Mouse (Mus musculus): Measurements from ENCODE around the gene St6galnac3.
"Not testable (repeated sequence)": the region's sequence is repeated elsewhere in the genome, so short reads cannot be mapped to it uniquely, and the experiment has no call there.

The St6galnac3 gene

DNA sequence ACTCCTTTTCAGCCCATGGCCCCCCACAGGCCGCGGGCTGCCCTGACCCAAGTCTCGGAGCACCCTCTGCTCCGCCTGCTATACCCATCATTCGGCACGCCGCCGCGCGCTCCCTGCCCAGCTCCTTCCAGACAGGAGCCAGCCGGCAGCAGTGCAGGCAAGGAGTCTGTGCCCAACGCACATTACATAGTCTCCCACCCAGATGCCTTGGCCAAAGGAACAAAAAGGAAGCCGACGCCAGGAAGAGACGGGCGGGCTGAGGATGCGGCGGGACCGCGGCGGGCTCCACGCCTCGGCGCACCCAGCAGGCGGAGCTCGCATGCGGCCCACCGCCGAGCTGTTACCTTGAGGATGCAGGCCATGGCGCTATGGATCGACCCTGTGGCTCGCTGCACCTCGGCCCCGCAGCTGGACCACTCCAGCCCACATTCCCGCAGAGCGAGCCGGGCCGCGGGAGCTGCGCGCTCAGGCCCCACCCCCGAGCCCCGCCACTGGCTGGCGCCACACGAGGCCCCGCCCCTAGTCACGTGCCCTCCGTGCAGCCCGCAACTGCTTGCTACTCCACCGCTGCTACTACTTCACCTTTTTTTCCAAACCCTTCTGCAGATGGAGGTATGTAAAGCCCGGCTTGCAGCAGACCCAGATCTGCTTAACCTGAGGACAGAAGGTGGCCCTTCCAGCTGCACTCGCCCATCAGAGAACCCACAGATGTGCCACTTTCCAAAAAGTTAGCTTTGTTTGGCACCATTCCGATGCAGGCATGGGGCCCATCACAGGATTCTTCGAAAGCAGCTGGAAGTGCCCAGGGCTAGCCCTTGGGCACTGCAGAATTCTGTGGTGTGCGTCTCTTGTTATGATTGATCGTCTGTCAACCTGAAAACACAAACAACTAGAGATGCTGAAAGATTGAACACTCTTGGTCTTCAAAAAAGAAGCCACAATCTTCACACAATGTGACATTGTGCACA is at the start of gene St6galnac3:
Gene St6galnac3, minus strand, starts transcription at position 474 of the 968 bp plus-strand sequence.
- peak; percentile 85 to 86 for DNase-seq

DNA sequence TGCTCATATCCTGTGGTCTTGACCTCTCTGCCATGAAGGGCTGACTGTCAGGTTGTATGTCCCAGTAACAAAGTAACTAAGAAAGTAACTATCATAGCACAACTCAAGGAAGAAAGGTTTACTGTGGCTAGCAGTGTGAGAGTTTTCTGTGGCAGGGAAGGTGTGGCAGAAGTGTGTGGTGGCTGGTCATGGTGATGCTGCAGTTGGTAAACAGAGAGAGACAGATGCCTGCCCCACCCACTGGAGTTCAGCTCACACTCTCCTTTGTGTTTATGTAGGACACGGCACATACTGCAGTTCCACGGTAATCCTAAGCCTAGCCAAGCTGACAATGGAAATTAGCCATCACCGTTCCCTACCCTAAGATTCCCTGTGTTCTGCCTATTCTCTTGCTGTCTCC is 49.6 kb upstream of the St6galnac3 start:
- DNase-seq: no peak

DNA sequence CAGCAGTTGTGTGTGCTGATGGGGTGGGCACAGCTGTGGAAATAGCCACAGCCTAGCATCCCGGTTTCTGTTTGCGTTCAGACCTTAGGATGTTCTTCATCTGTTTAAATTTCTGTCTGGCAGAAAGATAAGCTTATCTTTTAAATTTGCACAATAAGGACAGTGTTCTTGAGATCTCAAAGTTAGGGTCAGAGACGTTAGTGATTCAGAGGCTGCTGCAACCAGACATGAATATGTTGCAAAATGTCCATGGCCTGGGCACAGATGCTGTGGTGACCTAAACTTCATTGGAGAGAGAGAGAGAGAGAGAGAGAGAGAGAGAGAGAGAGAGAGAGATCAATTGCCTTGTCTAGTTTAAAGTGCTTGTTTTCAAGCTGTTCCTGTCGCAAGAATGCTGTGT is 46.5 kb upstream of the St6galnac3 start:
- DNase-seq: no peak

DNA sequence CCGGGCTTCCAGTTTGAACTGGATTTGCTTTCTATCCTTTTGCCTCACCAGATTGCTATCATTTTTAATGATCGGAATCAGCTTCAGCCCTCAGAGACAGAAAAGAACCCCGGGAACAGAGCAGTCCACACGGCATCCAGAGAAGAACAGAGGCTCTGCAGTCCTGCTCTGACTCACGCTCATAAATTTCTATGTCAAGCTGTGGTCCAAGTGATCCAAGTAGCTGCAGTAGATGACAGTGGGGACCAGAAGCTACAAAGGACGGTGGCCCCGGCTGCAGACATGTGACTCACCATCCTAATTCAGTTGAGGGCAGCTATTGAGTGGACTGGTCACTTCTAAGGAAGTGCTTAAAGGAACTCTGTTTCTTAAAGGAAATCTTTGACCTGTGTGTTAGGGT is 45.6 kb upstream of the St6galnac3 start:
- DNase-seq: no peak

DNA sequence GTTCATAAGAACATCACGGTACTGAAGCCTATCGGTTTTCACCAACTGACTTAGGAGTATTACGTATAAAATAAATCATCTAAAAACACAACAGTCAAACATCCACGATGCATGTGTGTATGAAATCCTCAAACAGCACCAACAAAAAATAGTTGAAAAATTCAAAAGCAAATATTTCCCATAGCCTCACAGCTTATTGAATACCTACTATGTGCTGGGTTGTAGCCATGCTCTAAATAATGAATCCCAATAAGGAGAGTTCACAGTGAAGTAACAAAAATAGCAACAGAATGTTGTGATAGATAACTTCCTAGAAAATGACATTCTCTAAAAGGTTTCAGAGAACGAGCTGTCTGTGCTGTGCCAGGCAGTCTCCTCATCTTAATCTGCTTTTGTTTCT is 44.2 kb upstream of the St6galnac3 start:
- no peak for DNase-seq

DNA sequence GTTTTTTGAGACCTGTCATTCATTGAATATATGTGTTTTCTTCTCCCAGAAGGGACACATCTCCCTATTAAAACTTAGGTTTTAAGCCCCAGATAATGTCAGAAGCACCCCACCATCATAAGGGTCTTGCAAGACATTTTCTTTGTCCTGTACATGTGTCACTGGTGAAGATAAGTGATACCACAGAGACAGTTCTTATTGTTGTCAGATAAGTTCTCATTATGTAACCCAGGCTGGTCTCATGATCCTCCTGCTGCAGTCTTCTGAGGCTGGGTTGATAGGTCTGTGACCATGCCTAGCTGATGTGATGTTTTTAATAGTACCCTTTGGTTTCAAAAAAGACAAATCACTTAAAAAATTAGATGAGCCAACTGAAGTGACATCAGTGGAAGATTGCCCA is 40.2 kb upstream of the St6galnac3 start:
- DNase-seq: no peak

DNA sequence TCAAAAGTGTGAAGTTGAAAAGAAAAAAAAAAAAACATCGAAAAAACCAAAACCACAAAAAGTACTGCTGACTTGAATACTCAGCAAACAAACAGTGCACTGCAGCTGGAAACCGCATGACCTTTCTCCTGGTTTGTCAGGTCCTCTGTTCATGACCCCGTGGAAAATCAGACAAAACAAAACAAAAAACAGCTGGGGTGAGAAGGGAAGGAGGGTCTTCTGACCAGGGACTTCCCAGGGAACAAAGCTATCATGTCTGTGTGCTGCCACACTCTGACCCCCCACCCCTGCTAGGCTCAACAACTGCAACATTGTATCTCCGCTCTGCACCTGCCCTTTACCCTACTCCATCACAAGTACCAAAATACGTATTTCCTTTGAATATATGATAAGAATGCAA is 39.8 kb upstream of the St6galnac3 start:
- no peak for DNase-seq

DNA sequence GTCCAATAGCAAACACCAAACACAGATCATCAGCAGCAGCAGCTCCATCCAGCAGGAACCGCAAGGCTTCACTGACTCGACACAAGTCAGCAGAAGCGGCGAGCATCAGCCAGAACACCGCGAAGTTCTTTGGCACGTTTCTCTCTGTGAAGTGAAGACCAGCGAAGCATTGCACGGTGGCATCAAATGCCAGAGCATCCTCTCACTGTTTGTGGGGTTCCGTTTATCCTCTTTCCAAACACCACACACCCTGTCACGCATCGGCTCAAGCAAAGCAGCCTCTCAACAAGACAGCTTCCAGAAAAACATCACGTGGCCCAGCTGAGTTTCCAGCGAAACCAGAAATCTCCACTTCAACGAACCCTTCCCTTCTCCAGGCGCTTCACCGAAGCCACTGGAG is 36.2 kb upstream of the St6galnac3 start:
- no peak for DNase-seq

DNA sequence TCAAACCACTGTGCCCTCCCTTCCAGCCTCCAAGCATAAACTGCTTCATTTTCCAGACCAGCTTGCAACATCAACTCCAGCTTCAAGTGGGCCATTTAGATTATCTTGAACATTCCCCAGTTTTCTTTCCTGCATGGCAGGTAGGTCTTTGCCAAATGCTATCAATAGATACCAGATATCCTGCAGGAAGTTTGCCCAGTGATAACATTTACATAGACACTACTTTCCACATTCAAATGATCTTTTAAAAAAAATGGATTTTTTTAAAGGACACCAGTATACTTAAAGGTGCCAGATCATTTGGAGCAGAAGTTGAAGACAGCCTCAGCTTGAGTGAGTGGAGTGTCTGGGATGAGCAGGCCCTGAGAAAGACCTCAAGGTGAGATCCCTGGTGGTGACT is 34.3 kb upstream of the St6galnac3 start:
- DNase-seq: no peak

DNA sequence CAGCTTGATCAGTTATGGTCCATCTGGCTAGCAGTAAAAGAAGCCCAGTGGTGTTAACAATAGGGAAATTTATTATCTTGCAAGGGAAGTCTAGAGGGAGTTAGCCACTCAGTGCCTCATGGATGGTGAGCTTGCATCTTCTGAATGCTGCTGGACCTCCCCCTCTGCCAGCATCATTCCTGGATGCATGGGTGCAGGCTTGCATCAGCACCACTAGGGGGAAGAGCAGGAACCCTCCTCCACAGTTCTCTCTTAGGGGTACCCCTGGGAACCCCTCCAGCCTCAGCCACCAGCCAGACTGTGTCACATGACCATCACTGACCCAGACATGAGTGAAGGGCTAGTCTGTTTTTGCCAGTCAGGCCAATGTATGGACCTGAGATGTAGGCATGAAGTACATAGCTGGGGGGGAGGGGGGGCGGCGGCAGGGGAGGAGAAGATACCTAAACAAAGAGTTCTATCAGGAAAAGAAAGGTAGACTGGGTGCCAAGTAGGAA is 31.6 kb upstream of the St6galnac3 start:
- no peak for DNase-seq

DNA sequence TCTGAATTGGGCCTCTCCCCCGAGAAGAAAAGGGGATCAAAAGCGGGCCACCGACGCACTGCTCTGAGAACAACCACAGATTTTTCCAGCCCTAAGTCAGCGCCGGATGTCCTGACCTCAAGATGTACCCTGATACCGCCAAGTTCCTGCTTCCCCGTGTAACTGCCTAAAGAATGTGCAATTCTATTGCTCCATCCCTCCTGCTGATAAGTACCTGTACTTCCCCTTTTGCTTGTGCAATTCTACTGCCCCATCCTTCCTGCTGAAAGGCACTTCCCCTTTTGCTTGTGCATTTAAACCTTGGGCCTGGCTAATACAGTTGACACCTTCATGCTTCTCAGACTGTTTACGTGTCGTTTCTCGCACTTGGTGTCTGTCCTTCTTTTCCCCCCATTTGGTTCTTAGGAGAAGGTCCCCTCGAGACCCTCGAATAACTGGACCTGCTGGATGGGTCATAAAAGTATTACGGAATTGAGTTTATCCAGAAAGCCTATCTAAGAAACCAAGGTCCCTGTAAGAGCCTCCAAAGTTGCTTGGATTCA is 30.9 kb upstream of the St6galnac3 start:
- DNase-seq: not testable (repeated sequence)

DNA sequence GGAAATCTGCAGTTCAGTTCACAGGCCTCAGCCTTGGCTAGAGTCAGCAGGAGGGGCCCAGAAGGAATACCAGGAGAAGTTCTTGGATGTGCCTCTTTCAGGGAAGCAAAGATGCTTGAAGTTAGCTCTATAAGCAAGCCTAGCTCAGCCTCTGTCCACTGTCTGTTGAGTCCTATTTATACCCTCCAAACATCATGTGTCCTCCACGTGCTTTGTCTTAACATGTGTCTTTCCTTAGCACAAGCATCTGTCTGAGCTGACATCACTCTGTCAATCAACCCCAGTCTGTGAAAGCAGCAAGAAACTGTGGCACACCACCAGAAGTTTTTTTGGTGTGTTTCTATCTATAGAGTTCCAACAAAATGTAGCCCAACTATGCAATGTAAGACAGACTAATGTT is 26.5 kb upstream of the St6galnac3 start:
- DNase-seq: no peak

DNA sequence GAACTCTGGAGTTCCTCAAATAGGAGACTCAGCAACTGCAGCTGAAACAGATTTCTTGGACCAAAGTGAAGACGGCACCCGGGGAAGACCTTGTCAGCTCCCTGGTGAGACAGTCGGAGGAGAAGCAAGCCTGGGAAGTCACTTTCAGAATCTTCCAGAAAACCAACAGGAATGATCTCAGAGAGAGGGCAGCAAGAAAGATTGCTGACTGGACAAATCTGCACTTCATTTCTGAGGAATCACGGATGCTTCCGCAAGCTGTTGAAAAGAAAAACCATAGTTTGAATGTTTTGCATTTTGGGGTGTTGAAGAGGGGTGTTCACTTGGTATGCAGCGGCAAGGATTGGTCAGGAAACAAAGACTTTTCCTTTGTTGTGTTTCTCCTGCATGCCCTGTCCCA is 24.4 kb upstream of the St6galnac3 start:
- no peak for DNase-seq

DNA sequence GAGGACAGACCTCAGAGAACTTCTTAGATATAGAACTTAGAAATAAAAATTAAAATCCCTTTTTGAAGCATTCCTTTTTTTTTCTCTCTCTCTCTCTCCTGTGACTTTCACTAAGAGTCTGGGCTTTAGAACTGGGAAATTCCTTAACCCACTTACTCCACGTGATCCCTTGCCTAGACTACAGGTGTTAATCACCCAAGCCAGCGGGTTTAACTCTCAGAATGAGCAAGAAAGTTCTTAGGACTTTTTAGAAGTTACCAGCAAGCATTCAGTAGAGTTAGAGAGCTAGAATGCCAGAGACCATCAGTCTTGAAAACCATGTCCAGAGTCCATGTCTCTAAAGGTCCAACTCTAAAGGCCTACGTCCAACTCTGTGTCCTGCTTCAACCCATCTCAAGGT is 23.3 kb upstream of the St6galnac3 start:
- DNase-seq: no peak

DNA sequence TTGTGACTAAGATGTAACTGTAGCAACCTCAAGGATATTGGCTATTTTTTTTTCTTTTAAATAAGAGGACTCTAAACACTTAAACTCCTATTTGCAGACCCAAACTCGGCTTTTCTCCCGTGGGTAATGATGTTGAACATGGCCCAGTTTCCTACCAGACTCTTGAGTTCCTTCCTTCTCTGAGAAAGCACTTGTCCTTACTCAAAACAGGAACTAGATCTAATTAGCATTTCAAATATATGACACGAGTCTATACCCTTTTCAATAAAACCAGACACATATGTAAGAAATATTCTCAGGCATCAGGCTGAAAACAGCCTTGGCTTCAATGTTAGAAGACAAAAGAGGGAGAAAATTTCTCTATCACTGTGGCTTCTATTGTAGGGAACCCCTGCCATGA is 20.1 kb upstream of the St6galnac3 start:
- DNase-seq: no peak

DNA sequence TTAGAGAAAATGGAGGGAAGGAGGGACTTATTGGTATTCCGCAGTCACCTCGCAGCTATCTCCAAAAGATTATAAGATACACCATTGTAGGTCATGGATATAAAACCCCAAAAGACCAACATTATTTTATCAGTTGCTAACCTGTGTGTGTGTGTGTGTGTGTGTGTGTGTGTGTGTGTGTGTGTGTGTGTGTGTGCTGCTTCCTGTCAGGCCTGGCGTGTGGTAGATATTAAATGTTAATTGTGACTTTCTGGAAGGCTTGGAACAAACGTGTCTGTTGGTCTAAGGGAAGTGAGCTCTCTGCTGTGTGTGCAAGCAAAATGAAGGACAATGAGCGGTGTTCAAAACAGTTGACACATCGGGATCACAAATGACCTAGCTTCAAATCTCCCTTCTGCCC is 19.5 kb upstream of the St6galnac3 start:
- no peak for DNase-seq

DNA sequence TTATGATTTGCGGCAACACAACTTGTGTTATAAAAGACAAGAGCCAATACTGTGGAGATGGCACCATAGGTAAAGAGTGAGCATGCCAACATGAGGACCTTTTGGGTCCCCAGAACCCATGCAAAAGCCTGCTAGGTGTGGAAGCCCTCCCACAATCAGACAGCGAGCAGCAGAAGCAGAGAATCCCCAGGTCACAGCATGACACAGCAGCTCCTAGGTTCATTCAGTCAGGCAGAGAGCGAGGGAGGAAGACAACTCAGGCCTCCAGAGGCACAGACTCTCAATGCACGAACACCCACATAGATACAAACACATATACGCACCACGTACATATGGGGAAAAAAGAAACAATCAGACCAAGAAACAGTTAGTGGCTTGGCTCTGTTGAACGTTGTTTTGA is 16.8 kb upstream of the St6galnac3 start:
- no peak for DNase-seq

DNA sequence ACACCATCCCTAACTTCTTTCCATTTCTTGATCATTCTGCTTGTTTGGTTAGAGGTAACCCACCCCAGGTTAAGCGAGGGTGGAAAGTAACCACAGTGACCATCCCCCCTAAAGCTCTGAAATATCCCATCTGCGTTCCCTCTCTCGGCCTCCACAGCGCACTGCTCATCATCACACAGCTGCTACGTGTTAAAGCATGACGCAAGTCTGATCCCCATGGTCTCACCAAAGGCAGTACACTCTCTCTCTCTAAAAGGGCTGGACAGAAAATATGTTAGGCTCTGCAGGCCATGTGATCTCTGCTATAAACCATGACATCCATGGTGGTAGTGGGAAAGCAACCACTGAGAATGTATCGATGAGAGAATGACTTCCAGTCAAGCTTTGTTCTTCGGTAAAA is 14.4 kb upstream of the St6galnac3 start:
- DNase-seq: no peak

DNA sequence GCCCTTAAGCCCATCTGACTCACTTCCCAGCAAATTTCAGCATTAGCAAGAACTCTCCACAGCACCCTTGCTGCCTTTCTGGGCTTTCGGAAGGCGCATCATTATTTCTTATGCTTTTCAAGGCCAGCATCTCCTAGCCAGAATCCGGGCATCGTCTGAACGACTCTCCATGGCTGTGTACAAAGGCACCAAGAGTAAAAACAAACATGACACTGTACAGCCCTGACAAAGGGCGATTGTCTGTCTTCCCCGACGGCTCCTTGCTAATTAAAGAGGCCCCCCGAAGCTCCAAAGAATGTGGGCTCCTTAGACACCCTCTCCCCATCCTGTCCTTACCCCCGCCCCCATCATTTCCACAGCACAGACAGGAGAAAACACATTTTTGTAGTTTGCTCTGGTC is 13.4 kb upstream of the St6galnac3 start:
- no peak for DNase-seq

DNA sequence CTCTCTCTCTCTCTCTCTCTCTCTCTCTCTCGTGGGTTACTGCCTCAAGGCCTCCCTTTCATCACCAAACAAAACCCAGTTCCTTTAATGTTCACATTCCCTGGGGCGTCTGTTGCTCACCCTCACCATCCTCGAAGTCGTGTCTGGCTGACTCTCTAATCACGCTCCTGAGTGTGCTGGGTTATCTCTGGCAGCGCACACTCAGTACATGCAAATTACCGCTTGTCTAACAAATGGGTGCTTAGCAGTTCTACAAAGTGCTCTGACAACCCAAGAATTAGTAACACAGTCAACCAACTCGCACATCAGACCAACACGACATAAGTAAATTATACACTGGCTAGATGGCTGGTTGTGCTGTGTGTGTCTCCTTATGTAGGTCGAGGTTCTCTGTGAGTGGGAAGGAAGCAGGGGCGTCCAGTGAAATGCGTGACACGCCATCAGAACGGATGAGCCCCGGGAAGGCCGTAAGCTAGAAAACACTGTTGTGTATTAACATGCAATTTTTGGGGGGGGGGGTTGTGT is 11.8 kb upstream of the St6galnac3 start:
- no peak for DNase-seq

DNA sequence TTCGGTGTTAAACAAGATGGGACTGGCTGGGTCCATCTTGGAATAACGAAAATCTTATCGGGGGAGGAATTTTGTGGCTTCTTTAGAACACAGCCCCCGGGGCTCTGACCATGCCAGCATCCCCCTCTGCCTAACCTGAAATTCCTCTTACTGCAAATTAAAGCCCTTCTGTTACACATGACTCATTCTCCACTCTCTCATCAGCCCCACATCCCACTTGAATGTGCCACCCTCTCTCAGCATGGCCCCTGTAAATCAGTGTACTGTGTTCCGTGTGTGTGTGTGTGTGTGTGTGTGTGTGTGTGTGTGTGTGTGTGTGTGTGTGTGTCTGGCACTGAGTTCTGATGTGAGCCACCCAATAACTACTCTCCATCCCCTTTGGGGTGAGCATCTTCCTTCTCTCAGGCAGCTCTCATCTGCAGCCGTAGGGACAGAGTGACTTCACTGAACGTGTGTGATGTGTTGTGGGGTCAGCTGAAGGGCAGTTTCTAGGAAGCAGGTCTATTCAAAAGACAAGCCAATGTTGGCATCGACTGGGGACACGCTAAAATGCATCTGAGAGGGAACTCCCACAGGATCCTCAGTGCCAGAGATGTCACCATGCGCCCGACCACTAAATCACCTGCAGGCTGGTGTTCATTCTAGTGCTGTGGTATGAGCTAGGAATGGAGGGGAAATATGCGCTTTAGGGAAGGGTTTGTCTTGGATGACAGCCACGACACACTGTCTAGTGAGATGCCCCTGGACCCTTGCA is 11.0 kb upstream of the St6galnac3 start:
- no peak for DNase-seq

DNA sequence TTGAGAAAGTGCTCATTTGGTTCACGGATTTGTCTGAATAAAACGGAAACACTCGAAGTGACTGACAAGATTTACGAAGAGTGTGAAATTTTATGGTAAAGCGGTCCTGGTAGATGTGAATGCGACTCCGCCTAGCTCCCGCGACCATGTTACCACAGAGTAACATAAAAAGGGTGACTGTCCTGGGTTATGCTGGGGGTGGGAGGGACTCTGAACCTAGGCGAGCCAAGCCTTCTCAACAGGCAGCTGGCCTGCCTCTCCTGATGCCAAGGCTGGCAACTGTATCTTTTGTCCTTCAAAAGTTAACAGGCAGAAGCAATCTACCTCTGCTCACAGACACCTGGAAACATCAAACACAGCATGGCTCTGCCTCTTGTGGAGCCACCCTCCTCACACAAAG is 9.8 kb upstream of the St6galnac3 start:
- no peak for DNase-seq

Measured in cerebellum, postnatal 14 days (tissue).